Mouse (Mus musculus): ENCODE data around the gene Hic1. TPM values are rescaled to one million over a fixed set of nuclear protein-coding genes. Genes with fewer than 3 reads are reported as not detected.
A peak's percentile ranks its signal among the peaks of the same experiment; 100 is the strongest.
"Not testable (repeated sequence)": the region's sequence is repeated elsewhere in the genome, so short reads cannot be mapped to it uniquely, and the experiment has no call there.

Hic1 gene
- total and polyA plus RNA-seq, 2 experiments from 2014 or later: 4.8 to 17.8 TPM

DNA sequence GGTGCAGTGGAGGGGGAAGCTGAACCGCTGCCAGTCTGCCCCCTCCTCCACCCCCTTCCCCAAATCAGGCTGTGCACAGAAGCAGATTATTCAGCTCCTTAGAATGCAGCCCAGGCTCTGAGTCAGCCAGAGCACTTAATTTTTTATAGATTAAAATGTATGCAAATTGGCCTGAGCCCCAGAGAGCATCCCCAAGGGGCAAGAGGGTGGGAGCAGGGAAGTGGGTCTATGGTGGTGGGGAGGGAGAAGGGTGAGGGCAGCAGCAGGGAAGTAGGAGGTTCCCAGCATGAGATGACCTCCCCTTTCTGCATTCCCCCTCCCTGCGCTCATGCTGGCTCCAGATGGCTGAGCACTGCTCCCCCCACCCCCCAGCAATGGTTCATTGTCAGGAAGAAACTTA is 15.7 kb upstream of the Hic1 start:
- H3K4me2 ChIP-seq (ENCODE audit: low read depth, low read length): no peak overlapping the region
- no peak for ATAC-seq (ENCODE audit: insufficient read depth, low read depth)

DNA sequence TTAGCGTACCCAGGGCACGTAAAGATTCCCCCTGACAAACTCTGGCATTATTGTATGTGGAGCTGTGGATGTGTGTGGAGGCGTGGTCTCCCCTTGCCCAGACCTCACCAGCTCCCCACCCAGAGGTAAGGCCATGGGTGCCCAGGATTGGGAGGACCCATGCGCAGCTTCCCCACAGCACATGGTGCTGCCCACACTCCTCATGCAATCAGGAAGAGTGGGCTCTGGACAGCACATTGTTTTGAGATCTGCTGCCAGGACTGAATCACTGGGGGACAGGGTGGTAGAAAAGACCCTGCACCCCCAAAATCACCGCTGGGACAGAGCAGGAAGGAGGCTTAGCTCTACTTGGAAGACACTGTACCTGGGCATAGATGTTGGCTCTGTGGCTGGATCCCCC is 15.3 kb upstream of the Hic1 start:
- no peaks in the 10 kb centered on the region for H3K9me3 ChIP-seq (replicated peaks; ENCODE audit: control insufficient read depth, low read length)
- DNase-seq (ENCODE audit: low spot score): no peak
- no peak for ATAC-seq (ENCODE audit: insufficient read depth, low read depth)
- H3K9ac ChIP-seq (replicated peaks; ENCODE audit: low read depth, low read length): no peak overlapping the region
- 0 out of 2 replicates have a peak, but pooled peaks cover under 1% of the 10 kb centered on the region for H3K4me1 ChIP-seq (ENCODE audit: control insufficient read depth, insufficient read depth)
- TF ChIP-seq EP300 (IDR thresholded peaks at IDR 0.05; ENCODE audit: low read depth): no peak
- TF ChIP-seq CTCF (IDR thresholded peaks at IDR 0.05; ENCODE audit: low read depth): no peak
- peaks cover 45% of the 10 kb centered on the region for H3K36me3 ChIP-seq (replicated peaks; ENCODE audit: control insufficient read depth, insufficient read depth, low read length)
- H3K4me2 ChIP-seq (ENCODE audit: low read depth, low read length): no peak overlapping the region
- H3K27me3 ChIP-seq (ENCODE audit: control insufficient read depth, insufficient read depth, low read length): no peaks in the 10 kb centered on the region
- WGBS: 92% methylated on average over 5 of the region's 5 CpGs
- H3K4me3 ChIP-seq (ENCODE audit: low read depth, low read length): no peak overlapping the region
- no peak overlapping the region for H3K27ac ChIP-seq (ENCODE audit: low read depth)

More for the DNA sequence above, 15.7 kb upstream of the Hic1 start:
- no peak for DNase-seq (ENCODE audit: low spot score)
- no peaks in the 10 kb centered on the region for H3K4me1 ChIP-seq (ENCODE audit: control insufficient read depth, insufficient read depth)
- no peak overlapping the region for H3K9ac ChIP-seq (replicated peaks; ENCODE audit: low read depth, low read length)
- H3K27me3 ChIP-seq (ENCODE audit: control insufficient read depth, insufficient read depth, low read length): no peaks in the 10 kb centered on the region
- H3K9me3 ChIP-seq (replicated peaks; ENCODE audit: control insufficient read depth, low read length): no peaks in the 10 kb centered on the region
- H3K4me3 ChIP-seq (ENCODE audit: low read depth, low read length): no peak overlapping the region
- H3K27ac ChIP-seq (ENCODE audit: low read depth): no peak overlapping the region
- peaks cover 45% of the 10 kb centered on the region for H3K36me3 ChIP-seq (replicated peaks; ENCODE audit: control insufficient read depth, insufficient read depth, low read length)
- WGBS: 78% methylated on average over 2 of the region's 2 CpGs
- TF ChIP-seq EP300 (IDR thresholded peaks at IDR 0.05; ENCODE audit: low read depth) (no peak), CTCF (IDR thresholded peaks at IDR 0.05; ENCODE audit: low read depth) (no peak)

DNA sequence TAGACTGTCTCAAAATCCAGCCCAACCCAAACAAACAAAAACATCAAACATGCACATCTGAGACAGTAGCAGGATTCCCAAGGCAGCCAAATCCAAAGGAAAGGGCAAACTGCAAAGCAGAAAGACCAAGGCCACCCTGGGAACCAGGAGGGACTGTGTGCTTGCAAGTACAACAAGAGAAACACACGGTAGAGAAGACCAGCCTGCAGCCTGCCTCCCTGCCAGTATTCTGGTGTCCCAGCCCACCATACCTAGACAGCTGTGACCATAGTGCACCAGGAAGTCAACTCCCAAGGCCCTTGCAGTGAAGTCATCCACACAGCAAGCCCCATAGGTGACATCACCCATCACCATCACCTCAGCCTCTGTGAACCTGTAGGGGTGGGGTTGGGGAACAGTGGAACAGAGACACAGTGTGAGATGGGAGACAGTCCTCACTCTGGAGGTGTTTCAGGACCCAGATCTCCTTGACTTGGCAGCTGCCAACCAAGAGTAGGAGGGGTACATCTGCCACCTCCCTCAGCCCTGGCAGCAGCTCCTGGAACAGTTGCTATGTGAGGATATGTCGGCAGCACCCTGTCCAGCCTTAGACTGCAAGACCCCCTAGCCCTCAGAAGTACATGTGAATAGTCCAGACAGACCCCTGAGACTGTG is 14.7 kb upstream of the Hic1 start:
- Histone ChIP-seq H3K27ac (ENCODE audit: low read depth) (no peak overlapping the region), H3K4me1 (ENCODE audit: control insufficient read depth, insufficient read depth) (0 out of 2 replicates have a peak, but pooled peaks cover 6% of the 10 kb centered on the region), H3K4me3 (ENCODE audit: low read depth, low read length) (no peak overlapping the region), H3K9me3 (replicated peaks; ENCODE audit: control insufficient read depth, low read length) (no peaks in the 10 kb centered on the region), H3K4me2 (ENCODE audit: low read depth, low read length) (no peak overlapping the region), H3K9ac (replicated peaks; ENCODE audit: low read depth, low read length) (no peak overlapping the region), H3K36me3 (replicated peaks; ENCODE audit: control insufficient read depth, insufficient read depth, low read length) (peaks cover 45% of the 10 kb centered on the region), H3K27me3 (ENCODE audit: control insufficient read depth, insufficient read depth, low read length) (no peaks in the 10 kb centered on the region)
- DNase-seq (ENCODE audit: low spot score) (no peak), ATAC-seq (ENCODE audit: insufficient read depth, low read depth) (no peak)
- no peak for TF ChIP-seq CTCF (IDR thresholded peaks at IDR 0.05; ENCODE audit: low read depth)
- TF ChIP-seq EP300 (IDR thresholded peaks at IDR 0.05; ENCODE audit: low read depth): no peak
- WGBS: 69% methylated on average over 2 of the region's 2 CpGs

DNA sequence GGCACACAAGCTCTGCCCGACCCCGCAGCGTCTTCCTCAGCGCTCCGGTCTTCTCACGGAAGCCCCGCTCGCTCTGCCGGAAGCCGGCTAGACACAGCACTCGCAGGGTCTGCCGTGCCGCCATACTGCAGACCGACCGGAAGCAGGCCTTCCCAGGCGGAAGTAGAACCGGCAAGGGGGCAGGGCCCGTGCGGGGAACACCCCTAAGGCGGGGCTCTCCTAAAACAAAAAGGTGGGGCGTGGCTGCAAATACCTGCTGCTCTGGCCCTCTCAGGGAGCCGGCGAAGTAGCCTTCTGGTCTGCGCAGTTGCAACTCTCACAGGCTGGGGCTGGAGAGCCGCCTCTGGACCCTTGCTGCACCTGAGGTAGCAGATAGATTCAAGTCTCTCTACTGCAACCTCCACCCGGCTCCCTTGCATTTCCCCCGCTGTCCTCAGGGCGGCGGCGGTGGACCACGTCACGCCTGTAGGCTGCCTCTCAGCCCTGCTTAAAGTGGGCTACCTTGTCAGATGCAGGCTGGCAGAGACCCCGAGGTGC is 9.4 kb upstream of the Hic1 start, which contains the start of gene Ovca2:
TSS of gene Ovca2 (minus strand) at position 164 of the 537 bp plus-strand sequence.
- Histone ChIP-seq H3K36me3 (replicated peaks; ENCODE audit: control insufficient read depth, insufficient read depth, low read length) (peaks cover 32% of the 10 kb centered on the region), H3K4me2 (ENCODE audit: low read depth, low read length) (peak within 1 kb of the TSS; percentile 74), H3K4me1 (ENCODE audit: control insufficient read depth, insufficient read depth) (peaks cover 11% of the 10 kb centered on the region; the same call in 1 of the 2 replicates), H3K9ac (replicated peaks; ENCODE audit: low read depth, low read length) (peak within 1 kb of the TSS; percentile 66), H3K27ac (ENCODE audit: low read depth) (peak within 1 kb of the TSS; percentile 75), H3K27me3 (ENCODE audit: control insufficient read depth, insufficient read depth, low read length) (peaks cover 3% of the 10 kb centered on the region; the same call in 1 of the 2 replicates), H3K4me3 (ENCODE audit: low read depth, low read length) (peak within 1 kb of the TSS; percentile 67), H3K9me3 (replicated peaks; ENCODE audit: control insufficient read depth, low read length) (no peaks in the 10 kb centered on the region)
- TF ChIP-seq CTCF (IDR thresholded peaks at IDR 0.05; ENCODE audit: low read depth) (peak; percentile 81), EP300 (IDR thresholded peaks at IDR 0.05; ENCODE audit: low read depth) (peak; percentile 45)
- WGBS: under 1% methylated on average over 33 of the region's 33 CpGs
- DNase-seq (ENCODE audit: low spot score) (peak; percentile 91), ATAC-seq (ENCODE audit: insufficient read depth, low read depth) (peak; percentile 95)

DNA sequence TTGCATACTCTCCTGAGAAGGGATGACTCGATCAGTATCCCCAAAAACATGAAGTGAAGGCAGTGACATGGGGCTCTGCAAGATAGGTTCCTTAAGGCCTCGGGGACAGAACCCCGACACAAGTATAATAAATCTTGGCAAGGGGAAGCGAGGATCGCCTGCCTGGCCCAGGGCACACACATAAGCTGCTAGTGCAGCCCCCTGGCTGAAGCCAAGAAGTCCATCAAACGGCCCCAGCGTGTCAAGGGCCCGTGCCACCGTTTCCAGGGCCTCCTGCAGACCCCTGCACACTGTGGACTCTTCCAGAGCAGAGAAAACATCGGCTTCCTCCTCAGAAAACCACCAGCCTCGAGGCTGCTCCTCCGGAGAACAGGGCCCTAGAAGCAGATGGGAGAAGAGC is 8.7 kb upstream of the Hic1 start:
- Histone ChIP-seq H3K4me2 (ENCODE audit: low read depth, low read length) (peak overlapping the region; percentile 74), H3K4me1 (ENCODE audit: control insufficient read depth, insufficient read depth) (peaks cover 11% of the 10 kb centered on the region; the same call in 1 of the 2 replicates), H3K27me3 (ENCODE audit: control insufficient read depth, insufficient read depth, low read length) (peaks cover 8% of the 10 kb centered on the region), H3K27ac (ENCODE audit: low read depth) (peak overlapping the region; percentile 75), H3K9me3 (replicated peaks; ENCODE audit: control insufficient read depth, low read length) (no peaks in the 10 kb centered on the region), H3K9ac (replicated peaks; ENCODE audit: low read depth, low read length) (peak overlapping the region; percentile 66), H3K36me3 (replicated peaks; ENCODE audit: control insufficient read depth, insufficient read depth, low read length) (peaks cover 25% of the 10 kb centered on the region), H3K4me3 (ENCODE audit: low read depth, low read length) (peak overlapping the region; percentile 67)
- no peak for TF ChIP-seq CTCF (IDR thresholded peaks at IDR 0.05; ENCODE audit: low read depth)
- no peak for TF ChIP-seq EP300 (IDR thresholded peaks at IDR 0.05; ENCODE audit: low read depth)
- ATAC-seq (ENCODE audit: insufficient read depth, low read depth) (no peak), DNase-seq (ENCODE audit: low spot score) (no peak)
- WGBS: 54% methylated on average over 12 of the region's 12 CpGs

DNA sequence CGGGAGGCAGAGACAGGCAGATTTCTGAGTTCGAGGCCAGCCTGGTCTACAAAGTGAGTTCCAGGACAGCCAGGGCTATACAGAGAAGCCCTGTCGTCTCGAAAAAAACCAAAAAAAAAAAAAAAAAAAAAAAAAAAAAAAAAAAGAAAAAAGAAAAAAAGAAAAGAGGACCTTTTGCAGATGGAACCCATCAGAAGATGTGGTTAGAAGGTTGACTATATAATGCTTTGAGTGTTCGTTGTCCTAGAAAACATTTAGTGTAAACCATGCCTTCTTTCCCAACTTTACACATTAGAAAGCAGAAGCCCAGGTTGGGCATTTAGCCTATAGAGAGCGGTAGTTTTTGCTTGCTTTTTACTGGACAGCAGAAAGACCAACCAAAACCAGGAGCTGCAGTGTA is 5.3 kb upstream of the Hic1 start:
- DNase-seq (ENCODE audit: low spot score); H3K4me3 ChIP-seq (ENCODE audit: low read depth, low read length); ATAC-seq (ENCODE audit: insufficient read depth, low read depth); H3K27ac ChIP-seq (ENCODE audit: low read depth); H3K4me2 ChIP-seq (ENCODE audit: low read depth, low read length); H3K36me3 ChIP-seq (replicated peaks; ENCODE audit: control insufficient read depth, insufficient read depth, low read length); H3K9ac ChIP-seq (replicated peaks; ENCODE audit: low read depth, low read length); H3K9me3 ChIP-seq (replicated peaks; ENCODE audit: control insufficient read depth, low read length): not testable (repeated sequence)
- Histone ChIP-seq H3K4me1 (ENCODE audit: control insufficient read depth, insufficient read depth) (peaks cover 20% of the 10 kb centered on the region), H3K27me3 (ENCODE audit: control insufficient read depth, insufficient read depth, low read length) (peaks cover 41% of the 10 kb centered on the region)
- WGBS: 69% methylated on average over 6 of the region's 6 CpGs
